Mouse (Mus musculus): ENCODE data around the gene Txnip. TPM values are rescaled to one million over a fixed set of nuclear protein-coding genes. Genes with fewer than 3 reads are reported as not detected.

Gene Txnip
- total and polyA plus RNA-seq, 3 experiments = 19.5 to 1,322 (median 307) TPM

GRCm38 (mm10) chr3:96547389-96547960 lies 10.3 kb upstream of the Txnip start:
- Histone ChIP-seq H3K9me3 (replicated peaks) (no peaks in the 10 kb centered on the region), H3K27me3 (ENCODE audit: insufficient read depth, low read length) (peaks cover 27% of the 10 kb centered on the region), H3K4me1 (ENCODE audit: insufficient read depth, low read depth, low read length) (peaks cover 15% of the 10 kb centered on the region), H3K4me3 (ENCODE audit: low read depth, low read length) (no peak overlapping the region), H3K36me3 (replicated peaks) (no peaks in the 10 kb centered on the region)
- DNase-seq (ENCODE audit: low spot score) (no peak), ATAC-seq (ENCODE audit: extremely low read depth, insufficient number of reproducible peaks, low FRiP score, poor library complexity, severe bottlenecking) (no peak)
- no peak for TF ChIP-seq TAL1 (conservative IDR thresholded peaks at IDR 0.05; ENCODE audit: low read depth, low read length)
- no peak for TF ChIP-seq GATA1 (IDR thresholded peaks at IDR 0.05; ENCODE audit: borderline replicate concordance, low read length)
- TF ChIP-seq CTCF (IDR thresholded peaks at IDR 0.05; ENCODE audit: low read depth, low read length) = peak; percentile 53
- no peak for TF ChIP-seq GATA2 (IDR thresholded peaks at IDR 0.05; ENCODE audit: borderline replicate concordance, low read depth, low read length)

DNA sequence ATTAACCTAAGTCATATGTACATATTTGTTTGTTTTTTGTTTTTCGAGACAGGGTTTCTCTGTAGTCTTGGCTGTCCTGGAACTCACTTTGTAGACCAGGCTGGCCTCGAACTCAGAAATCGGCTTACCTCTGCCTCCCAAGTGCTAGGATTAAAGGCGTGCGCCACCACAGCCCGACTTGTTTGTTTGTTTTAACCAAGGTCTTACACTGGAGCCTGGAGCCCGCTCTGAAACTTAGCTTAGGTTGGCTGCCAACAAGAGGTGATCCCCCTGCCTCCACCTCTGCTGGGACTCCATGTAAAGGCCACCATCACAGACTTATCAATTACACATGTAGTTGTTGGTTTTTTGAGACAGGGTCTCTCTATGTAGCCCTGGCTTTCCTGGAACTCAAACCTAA lies 8.9 kb upstream of the Txnip start:
- H3K36me3 ChIP-seq (replicated peaks) = no peaks in the 10 kb centered on the region
- peaks cover 14% of the 10 kb centered on the region; the same call in 1 of the 2 replicates for H3K27me3 ChIP-seq (ENCODE audit: insufficient read depth, low read length)
- no peak overlapping the region for H3K4me3 ChIP-seq (ENCODE audit: low read depth, low read length)
- TF ChIP-seq TAL1 (conservative IDR thresholded peaks at IDR 0.05; ENCODE audit: low read depth, low read length) (no peak), GATA2 (IDR thresholded peaks at IDR 0.05; ENCODE audit: borderline replicate concordance, low read depth, low read length) (no peak), CTCF (IDR thresholded peaks at IDR 0.05; ENCODE audit: low read depth, low read length) (no peak)
- ATAC-seq (ENCODE audit: extremely low read depth, insufficient number of reproducible peaks, low FRiP score, poor library complexity, severe bottlenecking) = no peak
- no peak for DNase-seq (ENCODE audit: low spot score)
- H3K4me1 ChIP-seq (ENCODE audit: insufficient read depth, low read depth, low read length) = peaks cover 20% of the 10 kb centered on the region
- no peaks in the 10 kb centered on the region for H3K9me3 ChIP-seq (replicated peaks)

GRCm38 (mm10) chr3:96549346-96549745 lies 8.4 kb upstream of the Txnip start:
- H3K9me3 ChIP-seq (replicated peaks) = no peaks in the 10 kb centered on the region
- peaks cover 10% of the 10 kb centered on the region; the same call in 1 of the 2 replicates for H3K27me3 ChIP-seq (ENCODE audit: insufficient read depth, low read length)
- H3K36me3 ChIP-seq (replicated peaks) = no peaks in the 10 kb centered on the region
- H3K4me1 ChIP-seq (ENCODE audit: insufficient read depth, low read depth, low read length) = peaks cover 24% of the 10 kb centered on the region
- DNase-seq (ENCODE audit: low spot score) (no peak), ATAC-seq (ENCODE audit: extremely low read depth, insufficient number of reproducible peaks, low FRiP score, poor library complexity, severe bottlenecking) (no peak)
- no peak overlapping the region for H3K4me3 ChIP-seq (ENCODE audit: low read depth, low read length)
- TF ChIP-seq GATA2 (IDR thresholded peaks at IDR 0.05; ENCODE audit: borderline replicate concordance, low read depth, low read length) = no peak
- TF ChIP-seq POLR2AphosphoS5 (IDR thresholded peaks at IDR 0.05; ENCODE audit: insufficient replicate concordance, low read depth, low read length) = no peak
- no peak for TF ChIP-seq GATA1 (IDR thresholded peaks at IDR 0.05; ENCODE audit: borderline replicate concordance, low read length)
- no peak for TF ChIP-seq TAL1 (conservative IDR thresholded peaks at IDR 0.05; ENCODE audit: low read depth, low read length)
- TF ChIP-seq CTCF (IDR thresholded peaks at IDR 0.05; ENCODE audit: low read depth, low read length) = no peak

GRCm38 (mm10) chr3:96551203-96551602 lies 6.6 kb upstream of the Txnip start:
- no peak for TF ChIP-seq TAL1 (conservative IDR thresholded peaks at IDR 0.05; ENCODE audit: low read depth, low read length)
- TF ChIP-seq GATA1 (IDR thresholded peaks at IDR 0.05; ENCODE audit: borderline replicate concordance, low read length) = no peak
- no peak for TF ChIP-seq POLR2AphosphoS5 (IDR thresholded peaks at IDR 0.05; ENCODE audit: insufficient replicate concordance, low read depth, low read length)
- no peak for TF ChIP-seq GATA2 (IDR thresholded peaks at IDR 0.05; ENCODE audit: borderline replicate concordance, low read depth, low read length)
- no peak for TF ChIP-seq CTCF (IDR thresholded peaks at IDR 0.05; ENCODE audit: low read depth, low read length)
- no peak for DNase-seq (ENCODE audit: low spot score)
- ATAC-seq (ENCODE audit: extremely low read depth, insufficient number of reproducible peaks, low FRiP score, poor library complexity, severe bottlenecking) = no peak
- no peak overlapping the region for H3K4me3 ChIP-seq (ENCODE audit: low read depth, low read length)
- peaks cover 8% of the 10 kb centered on the region; the same call in 1 of the 2 replicates for H3K27me3 ChIP-seq (ENCODE audit: insufficient read depth, low read length)
- no peaks in the 10 kb centered on the region for H3K36me3 ChIP-seq (replicated peaks)
- peaks cover 29% of the 10 kb centered on the region for H3K4me1 ChIP-seq (ENCODE audit: insufficient read depth, low read depth, low read length)
- H3K9me3 ChIP-seq (replicated peaks) = no peaks in the 10 kb centered on the region

GRCm38 (mm10) chr3:96551890-96552289 lies 5.9 kb upstream of the Txnip start:
- TF ChIP-seq CTCF (IDR thresholded peaks at IDR 0.05; ENCODE audit: low read depth, low read length) = no peak
- no peak for TF ChIP-seq TAL1 (conservative IDR thresholded peaks at IDR 0.05; ENCODE audit: low read depth, low read length)
- no peak for TF ChIP-seq POLR2AphosphoS5 (IDR thresholded peaks at IDR 0.05; ENCODE audit: insufficient replicate concordance, low read depth, low read length)
- TF ChIP-seq GATA1 (IDR thresholded peaks at IDR 0.05; ENCODE audit: borderline replicate concordance, low read length) = no peak
- no peak for TF ChIP-seq GATA2 (IDR thresholded peaks at IDR 0.05; ENCODE audit: borderline replicate concordance, low read depth, low read length)
- Histone ChIP-seq H3K27me3 (ENCODE audit: insufficient read depth, low read length) (peaks cover 7% of the 10 kb centered on the region; the same call in 1 of the 2 replicates), H3K9me3 (replicated peaks) (no peaks in the 10 kb centered on the region), H3K36me3 (replicated peaks) (no peaks in the 10 kb centered on the region), H3K4me3 (ENCODE audit: low read depth, low read length) (no peak overlapping the region), H3K4me1 (ENCODE audit: insufficient read depth, low read depth, low read length) (peaks cover 33% of the 10 kb centered on the region)
- DNase-seq (ENCODE audit: low spot score) (no peak), ATAC-seq (ENCODE audit: extremely low read depth, insufficient number of reproducible peaks, low FRiP score, poor library complexity, severe bottlenecking) (no peak)

GRCm38 (mm10) chr3:96553601-96554000 lies 4.2 kb upstream of the Txnip start:
- no peak overlapping the region for H3K4me3 ChIP-seq (ENCODE audit: low read depth, low read length)
- no peaks in the 10 kb centered on the region for H3K9me3 ChIP-seq (replicated peaks)
- TF ChIP-seq GATA1 (IDR thresholded peaks at IDR 0.05; ENCODE audit: borderline replicate concordance, low read length) (no peak), TAL1 (conservative IDR thresholded peaks at IDR 0.05; ENCODE audit: low read depth, low read length) (no peak), CTCF (IDR thresholded peaks at IDR 0.05; ENCODE audit: low read depth, low read length) (no peak), POLR2AphosphoS5 (IDR thresholded peaks at IDR 0.05; ENCODE audit: insufficient replicate concordance, low read depth, low read length) (no peak), GATA2 (IDR thresholded peaks at IDR 0.05; ENCODE audit: borderline replicate concordance, low read depth, low read length) (no peak)

More at GRCm38 (mm10) chr3:96553601-96554000, 4.2 kb upstream of the Txnip start:
- Histone ChIP-seq H3K4me1 (ENCODE audit: insufficient read depth, low read depth, low read length) (peaks cover 30% of the 10 kb centered on the region), H3K27me3 (ENCODE audit: insufficient read depth, low read length) (peaks cover 6% of the 10 kb centered on the region; the same call in 1 of the 2 replicates), H3K36me3 (replicated peaks) (no peaks in the 10 kb centered on the region)
- DNase-seq (ENCODE audit: low spot score) (no peak), ATAC-seq (ENCODE audit: extremely low read depth, insufficient number of reproducible peaks, low FRiP score, poor library complexity, severe bottlenecking) (no peak)
